Mouse (Mus musculus) cortical plate, adult 2 months (tissue): Measurements from ENCODE around the gene Upk3bl. TPM values are rescaled to one million over a fixed set of nuclear protein-coding genes. Genes with fewer than 3 reads are reported as not detected.
"Not testable (repeated sequence)": the region's sequence is repeated elsewhere in the genome, so short reads cannot be mapped to it uniquely, and the experiment has no call there.

Experiments
- H3K27ac ChIP-seq: fragments of 200-500 bp; 2 replicates; pipeline ENCODE4 v1.5.1; 2012; ENCODE audit warnings: low read length, control low read depth, inconsistent platforms; ENCODE audit not compliant: insufficient read depth
- H3K4me1 ChIP-seq: fragments of 200-500 bp; 2 replicates; pipeline ENCODE4 v1.6.1; 2011; ENCODE audit warnings: low read length; ENCODE audit not compliant: control insufficient read depth, insufficient read depth
- H3K4me3 ChIP-seq: fragments of 200-500 bp; 2 replicates; pipeline ENCODE4 v1.5.1; 2011; ENCODE audit warnings: mild to moderate bottlenecking, low read length, control low read depth; ENCODE audit not compliant: insufficient read depth
- CTCF ChIP-seq: fragments of 200-500 bp; IDR thresholded peaks from 2 replicates; pipeline ENCODE4 v1.5.1; 2011; ENCODE audit warnings: mild to moderate bottlenecking, control low read depth, low read length; ENCODE audit not compliant: insufficient read depth; ENCODE audit errors: extremely low read depth
- POLR2A ChIP-seq: fragments of 200-500 bp; IDR thresholded peaks from 2 replicates; pipeline ENCODE4 v1.6.1; 2011; ENCODE audit warnings: mild to moderate bottlenecking, low read length, control low read depth; ENCODE audit not compliant: insufficient read depth; ENCODE audit errors: extremely low read depth
- polyA plus RNA-seq: library from polyadenylated mRNA; depleted of rRNA; stranded (reverse); fragments of >200 nt; gene quantifications from 2 replicates; pipeline ENCODE4 v1.2.3, GENCODE M21; 2012

The Upk3bl gene
- polyA plus RNA-seq, 1 experiment: 0.61 TPM

DNA sequence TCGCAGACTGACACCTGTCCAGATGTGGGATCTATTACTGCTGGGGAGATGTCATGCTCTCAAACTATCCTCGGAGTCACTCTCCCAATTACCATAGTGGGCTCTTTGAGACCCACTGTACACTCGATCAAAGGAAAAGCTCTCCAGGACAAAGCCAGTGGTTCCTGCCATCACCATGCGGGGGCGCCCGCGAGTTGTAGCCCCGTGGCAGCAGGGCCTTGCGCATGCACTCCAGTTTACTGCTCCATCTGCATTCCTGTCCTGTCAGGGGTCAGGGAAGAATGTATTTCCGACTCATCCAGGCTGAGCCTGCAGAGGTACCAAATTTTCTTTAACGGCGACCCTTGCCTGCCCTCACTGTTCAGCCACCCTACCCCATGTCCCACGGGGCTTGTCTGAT lies 9.4 kb upstream of the Upk3bl start:
- Histone ChIP-seq H3K4me1 (no peaks in the 10 kb centered on the region), H3K4me3 (no peak overlapping the region), H3K27ac (no peak overlapping the region)
- TF ChIP-seq CTCF (no peak), POLR2A (no peak)

DNA sequence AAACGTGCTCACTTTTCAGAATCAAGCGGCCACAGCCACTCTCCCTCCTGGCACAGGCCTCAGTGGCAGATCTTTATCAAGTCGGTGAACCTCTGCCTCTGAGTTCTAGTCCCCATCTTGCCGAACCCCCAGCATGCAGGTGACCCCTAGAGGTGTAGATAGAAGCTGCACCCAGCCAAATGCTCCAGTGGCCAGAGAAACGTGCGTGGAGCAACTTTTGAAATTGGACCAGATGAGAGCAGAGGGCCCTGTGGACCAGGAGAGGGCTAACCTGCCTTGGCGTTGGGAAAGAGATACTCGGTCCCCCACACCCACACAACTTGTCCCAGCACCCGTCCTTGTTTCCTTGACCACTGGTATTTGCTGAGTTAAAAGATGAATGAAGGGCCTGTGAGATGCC lies 8.9 kb upstream of the Upk3bl start:
- H3K4me3 ChIP-seq: no peak overlapping the region
- TF ChIP-seq POLR2A: no peak
- 0 out of 2 replicates have a peak, but pooled peaks have one; percentile 16 for TF ChIP-seq CTCF
- no peaks in the 10 kb centered on the region for H3K4me1 ChIP-seq
- no peak overlapping the region for H3K27ac ChIP-seq

GRCm38 (mm10) chr5:136045987-136046386 lies 8.3 kb upstream of the Upk3bl start:
- Histone ChIP-seq H3K27ac (no peak overlapping the region), H3K4me3 (no peak overlapping the region), H3K4me1 (no peaks in the 10 kb centered on the region)
- peak; percentile 69 for TF ChIP-seq CTCF
- TF ChIP-seq POLR2A: no peak

GRCm38 (mm10) chr5:136048541-136048940 lies 5.8 kb upstream of the Upk3bl start:
- not testable (repeated sequence) for H3K4me3 ChIP-seq, H3K27ac ChIP-seq, H3K4me1 ChIP-seq

DNA sequence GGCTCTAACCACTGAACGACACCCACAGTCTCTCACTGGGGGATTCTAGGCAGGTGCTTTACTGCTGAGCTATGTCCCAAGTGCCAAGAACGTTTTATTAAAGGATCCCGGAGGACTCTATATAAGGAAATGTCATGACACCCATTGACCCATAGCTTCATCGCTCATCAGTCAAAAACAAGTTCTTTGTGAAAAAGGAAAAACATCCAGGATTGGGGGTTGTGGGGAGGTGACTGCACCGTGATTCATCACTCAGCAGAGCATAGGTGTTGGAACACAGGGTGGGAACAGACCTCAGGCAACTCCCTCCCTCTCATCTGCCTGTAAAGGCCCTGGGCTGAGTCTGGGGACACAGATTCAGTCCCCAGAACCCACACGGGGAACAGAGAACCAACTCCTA lies 4.4 kb upstream of the Upk3bl start:
- H3K27ac ChIP-seq: no peak overlapping the region
- H3K4me3 ChIP-seq: no peak overlapping the region
- no peak for TF ChIP-seq POLR2A
- TF ChIP-seq CTCF: no peak
- H3K4me1 ChIP-seq: no peaks in the 10 kb centered on the region

GRCm38 (mm10) chr5:136051231-136052085 lies 2.8 kb upstream of the Upk3bl start:
- no peaks in the 10 kb centered on the region for H3K4me1 ChIP-seq
- no peak overlapping the region for H3K4me3 ChIP-seq
- TF ChIP-seq POLR2A (no peak), CTCF (no peak)
- H3K27ac ChIP-seq: no peak overlapping the region

DNA sequence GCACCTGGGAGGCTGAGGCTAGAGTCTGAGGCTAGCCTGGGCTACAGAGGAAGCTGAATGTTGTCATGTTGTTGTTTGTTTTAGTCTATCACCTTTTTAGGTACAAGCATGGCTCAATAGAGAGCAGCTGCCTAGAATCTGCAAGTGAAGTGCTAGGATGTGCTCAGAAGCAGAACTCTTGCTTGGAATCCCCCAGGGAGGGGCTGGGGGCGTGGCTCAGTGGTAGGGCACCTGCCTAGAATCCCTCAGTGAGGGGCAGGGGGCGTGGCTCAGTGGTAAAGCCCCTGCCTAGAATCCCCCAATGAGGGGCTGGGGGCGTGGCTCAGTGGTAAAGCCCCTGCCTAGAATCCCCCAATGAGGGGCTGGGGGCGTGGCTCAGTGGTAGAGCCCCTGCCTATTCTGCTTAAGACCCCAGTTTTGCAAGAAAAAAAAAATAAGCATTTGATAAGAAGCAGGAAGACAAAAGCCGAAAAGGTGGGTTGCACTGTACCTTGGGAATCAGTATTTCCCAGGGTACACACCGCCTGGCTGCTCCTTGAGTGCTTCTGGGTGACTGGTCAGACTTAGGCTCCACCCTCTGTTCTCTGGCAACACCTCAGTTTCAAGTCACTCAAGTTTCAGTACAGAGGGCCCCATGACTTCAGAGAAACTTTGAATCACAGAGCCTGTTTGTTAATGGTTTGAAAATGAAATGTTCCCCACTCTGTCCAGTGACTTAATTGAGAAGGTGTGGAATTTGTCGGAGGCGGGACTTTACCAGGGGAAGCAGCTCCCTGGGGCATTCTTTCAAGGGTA lies 1.2 kb upstream of the Upk3bl start:
- Histone ChIP-seq H3K4me3 (no peak overlapping the region), H3K27ac (no peak overlapping the region), H3K4me1 (no peaks in the 10 kb centered on the region)
- no peak for TF ChIP-seq CTCF
- no peak for TF ChIP-seq POLR2A

GRCm38 (mm10) chr5:136056062-136056461 lies 1.8 kb downstream of the Upk3bl start:
- Histone ChIP-seq H3K27ac (no peak overlapping the region), H3K4me1 (no peaks in the 10 kb centered on the region), H3K4me3 (no peak overlapping the region)
- TF ChIP-seq POLR2A (no peak), CTCF (no peak)

DNA sequence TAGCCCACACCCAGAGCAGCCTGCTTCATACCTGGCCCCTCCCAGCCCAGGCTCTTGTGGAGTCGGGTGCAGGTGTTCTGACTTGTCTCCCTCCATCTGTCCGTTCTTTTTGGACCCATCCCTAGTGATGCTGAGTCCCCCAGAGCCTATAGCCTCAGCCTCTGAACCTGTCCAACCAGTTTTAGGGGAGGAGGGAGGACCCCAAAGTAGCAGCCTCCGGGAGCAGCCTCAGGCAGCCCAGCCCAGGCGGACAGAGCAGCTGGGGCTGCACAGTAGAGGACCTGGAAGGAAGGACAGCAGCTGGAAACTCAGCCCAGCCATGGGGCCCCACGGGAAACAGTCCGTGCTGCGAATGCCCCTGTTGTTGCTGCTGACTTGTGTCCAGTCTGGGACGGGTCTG lies 2.8 kb downstream of the Upk3bl start:
- H3K4me1 ChIP-seq: no peaks in the 10 kb centered on the region
- TF ChIP-seq POLR2A (no peak), CTCF (no peak)
- H3K4me3 ChIP-seq: no peak overlapping the region
- H3K27ac ChIP-seq: no peak overlapping the region

DNA sequence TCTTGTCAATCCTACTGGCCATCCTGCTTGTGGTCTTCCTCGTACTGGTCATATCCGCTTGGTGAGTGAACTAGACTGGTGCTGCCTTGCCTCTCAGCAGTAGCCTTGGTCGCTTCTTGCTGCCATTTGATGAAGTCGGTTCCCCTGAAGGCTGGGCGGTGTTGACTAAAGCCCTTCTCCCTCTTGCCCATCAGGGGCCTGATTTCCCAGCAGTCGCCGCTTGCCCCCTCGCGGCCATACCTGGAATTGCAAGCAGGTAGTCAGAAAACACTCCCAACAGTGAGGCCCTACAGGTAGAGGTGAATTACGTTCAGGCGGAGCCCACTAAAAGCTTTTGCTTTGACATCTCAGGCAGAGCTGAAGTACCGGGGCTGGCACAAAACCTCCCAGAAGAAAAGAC lies 7.3 kb downstream of the Upk3bl start:
- TF ChIP-seq POLR2A (no peak), CTCF (peak; percentile 86)
- H3K4me3 ChIP-seq: no peak overlapping the region
- H3K4me1 ChIP-seq: no peaks in the 10 kb centered on the region
- no peak overlapping the region for H3K27ac ChIP-seq
